Mouse (Mus musculus) erythroblast, embryonic 14.5 days (primary cell): ENCODE data around the gene Susd5. TPM values are rescaled to one million over a fixed set of nuclear protein-coding genes. Genes with fewer than 3 reads are reported as not detected.

Source experiments
- H3K27me3 ChIP-seq: 2 replicates; pipeline ENCODE4 v1.6.1; 2012; ENCODE audit warnings: inconsistent platforms; ENCODE audit not compliant: control insufficient read depth
- H3K36me3 ChIP-seq: 2 replicates; pipeline ENCODE4 v1.6.1; 2012; ENCODE audit warnings: mild to moderate bottlenecking, inconsistent platforms; ENCODE audit not compliant: control insufficient read depth
- H3K4me1 ChIP-seq: 2 replicates; pipeline ENCODE4 v1.6.1; 2012; ENCODE audit warnings: inconsistent platforms; ENCODE audit not compliant: control insufficient read depth
- H3K4me3 ChIP-seq: replicated peaks from 2 replicates; pipeline ENCODE3; 2012; ENCODE audit warnings: moderate library complexity, mild to moderate bottlenecking, inconsistent platforms
- H3K9me3 ChIP-seq: 2 replicates; pipeline ENCODE4 v1.6.1; 2012; ENCODE audit warnings: low read length, inconsistent platforms, mixed read lengths; ENCODE audit not compliant: control insufficient read depth
- GATA1 ChIP-seq: IDR thresholded peaks from 2 replicates; pipeline ENCODE4 v1.6.1; 2012; ENCODE audit warnings: low read length, inconsistent platforms, mixed read lengths
- TAL1 ChIP-seq: IDR thresholded peaks from 3 replicates; pipeline ENCODE4 v1.6.1; 2012; ENCODE audit warnings: low read length, inconsistent platforms, mixed read lengths
- polyA plus RNA-seq: library from polyadenylated mRNA; stranded (reverse); fragments of >175 nt; gene quantifications from 2 replicates; pipeline ENCODE4 v1.2.3, GENCODE M21; 2012

Gene Susd5
- polyA plus RNA-seq, 1 experiment: not detected

- TF ChIP-seq TAL1 (no peak), GATA1 (no peak)
- H3K27me3 ChIP-seq: peaks cover 14% of the 10 kb centered on the region
- H3K9me3 ChIP-seq: no peaks in the 10 kb centered on the region; the same call in 1 of the 2 replicates
- H3K4me1 ChIP-seq: peaks cover 17% of the 10 kb centered on the region
- no peak overlapping the region for H3K4me3 ChIP-seq
- no peaks in the 10 kb centered on the region for H3K36me3 ChIP-seq
Observed at GRCm38 (mm10) chr9:114025182-114025581, 31.8 kb upstream of the Susd5 start.

- no peak for TF ChIP-seq GATA1
- TF ChIP-seq TAL1: no peak
- Histone ChIP-seq H3K4me1 (peaks cover 17% of the 10 kb centered on the region), H3K9me3 (no peaks in the 10 kb centered on the region; the same call in 1 of the 2 replicates), H3K4me3 (peak overlapping the region; percentile 70), H3K27me3 (peaks cover 14% of the 10 kb centered on the region), H3K36me3 (no peaks in the 10 kb centered on the region)
Observed at GRCm38 (mm10) chr9:114025846-114026245, 31.1 kb upstream of the Susd5 start.

GRCm38 (mm10) chr9:114026261-114026934, 30.5 kb upstream of the Susd5 start:
- H3K4me3 ChIP-seq: peak overlapping the region; percentile 70
- H3K4me1 ChIP-seq: peaks cover 17% of the 10 kb centered on the region
- no peak for TF ChIP-seq GATA1
- no peak for TF ChIP-seq TAL1
- H3K27me3 ChIP-seq: peaks cover 14% of the 10 kb centered on the region
- H3K36me3 ChIP-seq: no peaks in the 10 kb centered on the region
- H3K9me3 ChIP-seq: no peaks in the 10 kb centered on the region; the same call in 1 of the 2 replicates

GRCm38 (mm10) chr9:114040945-114041344, 16.0 kb upstream of the Susd5 start:
- Histone ChIP-seq H3K27me3 (no peaks in the 10 kb centered on the region), H3K36me3 (no peaks in the 10 kb centered on the region), H3K9me3 (no peaks in the 10 kb centered on the region), H3K4me3 (no peak overlapping the region), H3K4me1 (no peaks in the 10 kb centered on the region)
- TF ChIP-seq TAL1: no peak
- no peak for TF ChIP-seq GATA1

DNA sequence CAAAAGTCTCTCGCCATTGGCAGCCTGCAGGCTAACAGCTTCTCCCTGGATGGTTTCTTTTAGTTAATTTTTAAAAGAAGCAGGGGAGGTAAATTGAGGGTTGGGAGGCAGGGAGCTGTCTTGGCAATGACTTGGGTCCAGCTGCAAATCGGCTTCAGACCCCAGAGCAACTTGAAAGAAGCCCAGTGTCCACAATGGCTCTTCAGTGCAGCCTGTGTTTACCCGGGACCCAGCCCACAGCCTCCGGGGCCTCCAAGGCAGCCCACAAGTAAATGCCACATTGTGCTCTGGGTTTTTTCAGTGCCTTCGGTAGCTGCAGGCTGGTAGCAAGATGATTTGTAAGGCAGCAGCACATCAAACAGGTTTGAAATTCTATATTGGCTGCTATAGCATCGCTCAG, 14.4 kb upstream of the Susd5 start:
- no peak for TF ChIP-seq GATA1
- no peak for TF ChIP-seq TAL1
- H3K36me3 ChIP-seq: no peaks in the 10 kb centered on the region
- no peak overlapping the region for H3K4me3 ChIP-seq
- no peaks in the 10 kb centered on the region for H3K27me3 ChIP-seq
- H3K4me1 ChIP-seq: no peaks in the 10 kb centered on the region
- H3K9me3 ChIP-seq: no peaks in the 10 kb centered on the region

GRCm38 (mm10) chr9:114044446-114044845, 12.5 kb upstream of the Susd5 start:
- Histone ChIP-seq H3K27me3 (no peaks in the 10 kb centered on the region), H3K4me3 (no peak overlapping the region), H3K4me1 (no peaks in the 10 kb centered on the region), H3K36me3 (no peaks in the 10 kb centered on the region), H3K9me3 (peaks cover 1% of the 10 kb centered on the region; the same call in 1 of the 2 replicates)
- no peak for TF ChIP-seq GATA1
- no peak for TF ChIP-seq TAL1

- Histone ChIP-seq H3K36me3 (no peaks in the 10 kb centered on the region), H3K4me1 (no peaks in the 10 kb centered on the region), H3K27me3 (no peaks in the 10 kb centered on the region), H3K9me3 (peaks cover 5% of the 10 kb centered on the region; the same call in 1 of the 2 replicates), H3K4me3 (no peak within 1 kb of the TSS)
- TF ChIP-seq TAL1: no peak
- no peak for TF ChIP-seq GATA1
Observed at GRCm38 (mm10) chr9:114046028-114046427, 10.9 kb upstream of the Susd5 start, which contains the start of gene Fbxl2. Gene Fbxl2, minus strand, starts transcription at chr9:114046191.

GRCm38 (mm10) chr9:114046676-114047075, 10.3 kb upstream of the Susd5 start:
- no peak overlapping the region for H3K4me3 ChIP-seq
- peaks cover 5% of the 10 kb centered on the region; the same call in 1 of the 2 replicates for H3K9me3 ChIP-seq
- H3K36me3 ChIP-seq: no peaks in the 10 kb centered on the region
- H3K4me1 ChIP-seq: no peaks in the 10 kb centered on the region
- no peaks in the 10 kb centered on the region for H3K27me3 ChIP-seq
- TF ChIP-seq TAL1: no peak
- no peak for TF ChIP-seq GATA1

- no peak overlapping the region for H3K4me3 ChIP-seq
- H3K4me1 ChIP-seq: peaks cover 3% of the 10 kb centered on the region; the same call in 1 of the 2 replicates
- no peaks in the 10 kb centered on the region for H3K36me3 ChIP-seq
- peaks cover 5% of the 10 kb centered on the region; the same call in 1 of the 2 replicates for H3K9me3 ChIP-seq
- TF ChIP-seq TAL1: no peak
- no peak for TF ChIP-seq GATA1
- H3K27me3 ChIP-seq: peaks cover under 1% of the 10 kb centered on the region
Observed at GRCm38 (mm10) chr9:114050106-114050505, 6.8 kb upstream of the Susd5 start.
